Mouse (Mus musculus) frontal cortex, postnatal 14 days (tissue): ENCODE data around the gene Exoc2.
A peak's percentile ranks its signal among the peaks of the same experiment; 100 is the strongest.

Experiments
- DNase-seq, 2 experiments: peaks; one replicate each; pipeline ENCODE4 v3.0.0; 2022; ENCODE audit warnings: low spot score in 2 of 2

The Exoc2 gene

DNA sequence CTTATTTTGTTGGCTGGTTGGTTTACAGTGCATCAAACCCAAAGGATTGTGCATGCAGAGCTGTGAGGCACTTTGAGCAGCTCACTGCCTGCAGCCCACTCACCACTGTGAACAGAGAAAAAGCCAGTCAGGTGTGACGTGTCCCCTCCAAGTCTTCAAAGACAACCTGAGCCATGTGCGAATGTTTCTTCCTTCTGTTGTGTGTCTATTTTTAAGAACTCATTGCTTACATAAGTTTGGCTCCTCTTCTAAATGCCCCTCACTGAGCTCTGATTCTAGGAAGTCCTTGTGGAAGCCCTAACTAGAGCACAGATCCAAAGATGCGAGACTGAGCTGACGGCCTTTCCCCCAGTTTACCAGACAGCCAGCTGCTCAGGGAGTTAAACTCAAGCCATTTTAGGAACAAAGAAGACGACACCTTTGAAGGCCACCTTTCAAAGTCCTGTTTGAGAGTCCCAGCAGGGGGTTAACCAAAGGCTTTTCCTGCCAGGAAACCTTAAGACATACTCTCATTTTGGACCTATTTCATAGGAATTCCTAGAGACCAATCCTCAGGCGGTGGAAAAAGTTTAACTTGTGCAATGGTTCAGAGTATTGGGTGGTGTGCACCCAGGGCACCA lies 79.8 kb downstream of the Exoc2 start:
- no peak for DNase-seq

DNA sequence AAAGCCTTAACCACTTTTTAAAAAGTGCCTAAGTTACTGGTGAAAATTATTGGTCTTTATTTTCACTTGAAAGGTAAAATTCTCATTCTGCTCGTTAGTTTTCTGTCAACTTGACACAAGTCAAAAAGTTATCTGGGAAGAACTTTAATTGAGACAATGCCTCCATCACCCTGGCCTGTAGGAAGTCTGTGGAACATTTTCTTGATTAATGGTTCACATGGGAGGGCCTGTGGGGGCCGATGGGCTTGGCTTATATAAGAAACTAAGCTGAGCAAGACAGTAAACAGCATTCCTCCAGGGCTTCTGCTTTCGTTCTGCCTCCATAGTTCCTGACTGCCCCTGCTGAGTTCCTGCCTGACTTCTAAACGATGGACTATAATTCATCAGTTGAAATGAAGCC lies 81.6 kb downstream of the Exoc2 start:
- DNase-seq = no peak

DNA sequence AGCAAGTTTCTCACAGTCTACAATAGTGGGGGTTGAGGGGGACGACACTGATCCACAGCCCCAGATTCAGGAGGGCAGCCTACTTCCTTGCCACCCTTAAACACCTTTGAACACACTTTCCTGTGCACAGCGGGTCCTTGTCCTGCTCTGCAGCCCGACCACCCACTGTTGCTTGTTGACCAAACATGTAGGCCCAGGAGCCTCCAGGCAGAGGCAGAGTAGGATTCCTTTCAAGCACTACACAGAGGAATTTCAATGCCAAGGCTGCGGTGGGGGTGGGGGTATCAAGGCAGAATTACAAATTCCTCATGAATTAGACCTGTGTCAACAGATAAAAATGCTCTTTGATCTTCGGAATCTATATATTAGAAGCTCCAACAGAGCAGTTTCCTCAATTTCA lies 82.7 kb downstream of the Exoc2 start:
- DNase-seq = no peak

DNA sequence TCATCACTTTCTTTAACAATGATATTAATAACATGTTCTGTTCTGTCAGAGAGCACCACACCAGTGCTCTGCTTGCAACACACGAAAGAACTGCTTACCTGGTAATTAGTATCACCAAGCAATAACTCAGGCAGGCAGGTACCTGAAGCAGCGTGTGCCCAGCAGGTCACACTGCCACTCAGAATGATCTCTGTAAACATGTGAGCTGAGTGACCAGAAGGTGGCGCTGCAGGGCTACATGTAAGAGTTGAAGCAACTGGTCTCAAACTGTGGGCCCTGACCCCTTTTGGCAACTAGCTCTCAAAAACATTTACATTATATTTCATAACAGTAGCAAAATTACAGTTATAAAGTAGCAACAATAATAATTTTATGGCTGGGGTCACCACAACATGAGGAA lies 85.4 kb downstream of the Exoc2 start:
- peak; percentile 27 to 45 for DNase-seq

DNA sequence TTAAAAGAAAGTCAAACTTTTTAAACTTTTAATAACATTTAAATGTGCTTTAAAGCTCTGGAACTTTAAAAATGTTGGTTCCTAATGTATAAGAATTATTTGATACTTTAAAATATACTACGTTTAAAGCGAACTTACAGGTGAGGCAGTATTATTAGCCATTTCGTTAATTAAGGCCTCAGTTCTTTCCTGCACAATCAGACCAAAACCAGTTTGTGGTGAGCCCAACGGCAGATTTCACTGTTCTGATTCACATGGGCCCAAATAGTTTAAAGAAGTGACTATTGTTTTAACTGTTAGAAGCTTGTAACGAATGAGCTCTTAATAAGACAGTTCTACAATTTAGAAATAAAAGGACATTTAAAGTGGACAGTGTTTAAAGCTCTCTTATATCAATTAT lies 93.6 kb downstream of the Exoc2 start:
- no peak for DNase-seq

DNA sequence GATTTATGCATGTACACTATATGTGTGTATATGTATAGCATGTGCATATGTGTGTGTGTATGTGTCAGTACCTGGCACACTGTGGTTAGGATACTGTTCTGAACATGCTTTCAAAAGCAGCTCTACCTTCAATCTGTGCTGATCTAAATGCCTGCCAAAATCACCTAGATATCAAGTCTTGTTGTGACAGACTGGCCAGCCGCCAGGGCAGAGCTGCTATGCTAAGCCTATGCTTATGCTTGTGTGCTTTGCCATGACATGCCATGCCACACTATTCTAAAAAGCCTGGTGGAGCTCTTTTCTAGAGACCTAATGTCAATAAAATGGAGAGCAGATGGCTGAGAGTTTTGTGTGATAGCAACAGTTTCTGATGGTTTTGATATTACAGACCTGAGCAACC lies 94.0 kb downstream of the Exoc2 start:
- no peak for DNase-seq

DNA sequence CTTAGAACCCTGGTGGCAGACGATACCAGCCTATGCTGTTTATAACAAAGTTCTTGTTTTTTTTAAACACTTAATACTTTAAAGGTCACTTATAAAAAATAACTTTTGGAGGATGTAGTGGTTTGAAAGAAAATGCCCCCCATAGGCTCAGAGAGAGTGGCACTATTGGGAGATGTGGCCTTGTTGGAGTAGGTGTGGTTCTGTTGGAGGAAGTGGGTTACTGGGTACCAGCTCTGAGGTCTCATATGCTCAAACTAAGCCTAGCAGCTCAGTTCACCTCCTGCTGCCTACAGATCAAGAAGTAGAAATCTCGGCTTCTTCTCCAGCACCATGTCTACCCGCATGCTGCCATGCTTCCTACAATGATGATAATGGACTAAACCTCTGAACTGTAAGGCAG lies 98.1 kb downstream of the Exoc2 start:
- no peak for DNase-seq

DNA sequence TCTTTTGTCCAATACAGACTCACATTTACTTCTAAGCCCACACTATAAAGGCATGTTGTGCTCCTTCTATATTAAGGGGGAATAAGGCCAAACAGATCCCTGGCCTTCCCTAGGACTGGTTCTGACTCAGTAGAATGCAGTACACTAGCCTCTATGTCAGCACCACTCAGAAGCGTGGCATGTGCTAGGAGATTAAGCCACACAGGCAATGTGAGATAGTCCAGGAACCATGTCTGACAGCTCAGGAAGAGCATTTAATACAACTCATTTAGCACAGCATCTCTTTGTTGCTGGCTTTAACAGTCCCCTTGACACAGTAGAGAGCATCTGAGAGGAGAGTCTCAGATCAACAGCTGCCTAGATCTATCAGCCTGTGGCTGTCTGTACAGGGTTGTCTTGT lies 100.4 kb downstream of the Exoc2 start:
- no peak for DNase-seq

DNA sequence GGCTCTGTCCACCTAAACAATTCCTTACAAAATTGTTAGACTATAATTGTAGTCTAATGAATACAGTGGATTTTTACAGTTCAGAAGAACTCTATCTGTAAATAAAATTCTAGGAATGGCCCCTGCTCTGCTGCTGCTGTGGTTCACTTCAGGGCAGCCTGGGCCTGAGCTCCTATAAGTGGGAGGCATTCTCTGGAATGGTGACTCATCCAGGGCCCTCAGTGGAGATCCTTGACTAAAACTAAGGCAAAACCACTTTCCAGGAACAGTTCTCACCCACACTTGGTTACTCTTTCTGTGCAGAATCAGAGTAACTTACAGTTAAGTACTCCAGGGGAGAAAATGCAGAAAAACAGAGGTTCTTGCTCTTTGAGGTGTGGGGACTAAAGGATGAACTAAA lies 108.4 kb downstream of the Exoc2 start:
- no peak for DNase-seq

DNA sequence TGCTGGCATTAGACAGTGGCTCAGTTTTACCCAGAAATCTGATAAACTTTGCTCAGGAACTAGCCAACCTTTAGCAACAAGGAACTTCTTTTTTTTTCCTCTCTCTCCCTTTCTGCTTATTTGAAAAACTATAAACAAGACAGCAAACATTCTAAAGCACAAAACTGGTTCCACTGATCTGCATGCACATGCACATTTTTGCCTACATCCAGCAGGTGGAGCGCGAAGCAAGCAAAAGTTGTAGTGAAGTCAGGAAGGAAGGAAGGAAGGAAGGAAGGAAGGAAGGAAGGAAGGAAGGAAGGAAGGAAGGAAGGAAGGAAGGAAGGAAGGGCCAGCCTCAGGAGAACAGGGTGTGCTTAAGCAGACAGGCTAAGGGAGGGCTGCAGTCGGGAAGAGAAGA lies 109.9 kb downstream of the Exoc2 start:
- no peak for DNase-seq

DNA sequence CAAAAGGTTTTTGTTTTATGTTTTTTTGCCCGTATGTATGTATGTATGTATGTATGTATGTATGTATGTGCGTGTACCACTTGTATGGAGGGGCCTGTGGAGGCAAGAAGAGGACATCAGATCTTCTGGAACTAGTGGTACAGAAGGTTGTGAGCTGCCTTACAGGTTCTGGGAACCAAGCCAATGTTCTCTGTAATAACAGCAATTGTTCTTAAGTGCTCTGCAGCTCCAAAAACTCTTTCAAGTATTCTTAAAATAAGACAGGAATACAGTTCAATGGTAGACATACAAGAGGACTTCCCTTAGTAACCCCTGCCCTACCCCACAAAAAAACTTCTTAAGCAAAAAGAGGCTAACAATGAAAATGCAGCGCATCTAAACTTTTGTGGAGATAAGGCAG lies 115.5 kb downstream of the Exoc2 start:
- DNase-seq = no peak

DNA sequence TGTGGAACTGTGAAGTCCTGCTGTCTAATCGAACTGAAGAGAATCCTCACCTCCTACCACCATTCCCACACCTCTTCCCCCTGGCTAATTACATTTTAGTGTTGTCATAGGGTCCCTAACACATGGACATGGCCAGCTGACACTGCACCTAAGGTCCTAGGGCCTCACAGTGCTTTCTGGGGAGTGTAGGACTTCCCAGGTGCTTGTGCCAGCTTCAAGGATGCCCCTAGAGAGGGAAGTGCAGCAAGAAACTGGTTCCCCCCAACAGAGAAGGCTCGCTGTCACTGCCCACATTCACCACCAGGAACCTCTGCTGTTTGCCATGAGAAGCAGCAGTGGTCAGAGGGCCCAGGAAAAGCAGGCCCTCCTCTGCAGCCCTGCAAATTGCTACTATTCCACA lies 123.2 kb downstream of the Exoc2 start:
- no peak for DNase-seq

DNA sequence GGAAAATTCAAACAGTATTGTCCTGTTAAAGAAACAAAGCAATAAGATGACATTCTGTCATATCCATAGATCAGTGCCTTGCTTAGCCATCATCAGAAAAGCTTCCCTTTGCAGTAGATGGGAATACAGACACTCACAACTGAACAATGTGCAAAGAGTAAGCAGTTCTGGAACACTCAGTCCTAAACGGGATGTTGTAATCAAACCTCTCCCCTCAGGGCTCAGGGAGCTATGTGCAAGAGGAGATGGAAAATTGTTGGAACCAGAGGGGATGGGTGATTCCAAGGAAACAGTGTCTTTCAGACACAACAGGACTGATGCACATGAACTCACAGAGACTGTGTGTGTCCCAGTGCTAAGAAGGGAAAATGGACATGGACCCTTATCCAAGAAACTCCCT lies 125.9 kb downstream of the Exoc2 start:
- no peak for DNase-seq

DNA sequence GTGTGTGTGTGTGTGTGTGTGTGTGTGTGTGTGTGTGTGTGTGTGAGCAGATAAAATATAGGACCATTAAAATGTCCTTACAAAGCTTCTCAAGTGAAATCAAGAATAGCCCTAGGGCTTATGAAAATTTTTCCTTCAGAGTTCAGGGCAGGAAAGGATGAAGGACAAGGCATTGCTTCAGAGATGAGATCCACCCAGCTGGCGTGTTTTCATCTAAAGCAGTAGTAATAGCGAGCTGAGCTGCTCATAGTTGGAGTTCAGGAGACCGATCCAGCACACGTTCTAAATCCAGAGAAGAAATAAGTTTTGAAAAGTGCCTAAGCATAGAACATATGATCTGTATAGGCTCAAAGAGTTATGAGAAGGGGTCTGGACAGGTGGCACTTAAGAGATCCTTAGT lies 127.4 kb downstream of the Exoc2 start:
- DNase-seq = no peak

DNA sequence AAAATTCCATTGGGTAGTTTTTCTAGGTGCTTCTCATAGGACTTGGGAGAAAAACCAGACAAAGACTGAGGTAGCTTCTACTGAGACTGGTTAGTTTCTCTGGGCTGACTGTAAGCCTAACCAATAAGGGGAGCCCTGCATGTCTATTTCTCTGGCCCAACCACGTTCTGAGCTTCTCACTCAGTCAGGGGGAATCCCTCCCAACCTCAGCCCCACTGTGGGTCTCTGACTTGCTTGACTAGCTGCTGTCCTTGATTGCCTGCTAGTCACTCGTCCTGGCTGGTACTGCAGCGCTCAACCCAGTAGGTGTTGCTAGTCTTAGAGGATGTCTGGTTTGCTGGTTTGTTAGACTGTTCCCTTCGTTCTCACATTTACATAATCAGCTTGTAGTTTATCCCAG lies 130.8 kb downstream of the Exoc2 start:
- no peak for DNase-seq

DNA sequence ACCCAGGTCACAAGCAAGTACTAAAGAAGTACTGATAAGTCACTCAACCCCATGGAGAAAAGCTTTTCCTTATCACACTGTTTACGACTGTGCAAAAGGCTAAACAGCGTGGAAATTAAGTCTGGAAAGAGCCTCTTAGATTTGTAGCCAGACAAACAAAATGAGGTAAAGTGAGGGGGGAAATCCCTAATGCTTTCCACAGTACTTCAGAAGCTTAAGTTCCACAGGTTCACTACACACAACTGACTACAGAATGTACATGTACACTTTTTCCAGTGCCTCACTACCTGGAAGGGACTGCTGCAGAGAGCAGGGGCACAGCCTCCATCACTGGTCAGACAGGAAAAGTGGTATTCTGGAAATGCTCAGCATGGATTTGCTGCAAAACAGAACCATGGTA lies 132.1 kb downstream of the Exoc2 start:
- no peak for DNase-seq

DNA sequence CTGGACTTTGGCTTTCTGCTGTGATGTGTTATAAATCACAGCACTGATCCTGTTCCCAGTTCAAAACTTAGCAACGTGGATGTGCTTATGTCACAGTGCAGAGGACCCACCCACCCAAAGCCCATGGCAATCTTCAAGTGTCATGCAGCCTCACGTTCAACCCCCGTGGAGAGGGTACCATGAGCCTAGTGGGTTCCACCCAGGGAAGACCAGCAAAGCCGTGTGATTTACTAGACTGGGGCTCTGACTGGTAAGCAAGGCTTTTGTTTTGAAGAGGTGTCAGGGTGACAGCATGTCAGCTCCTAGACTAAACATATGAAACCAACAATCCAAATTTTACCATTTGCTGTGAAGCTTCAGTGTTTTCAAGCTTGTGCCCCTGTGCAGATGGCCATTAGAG lies 132.6 kb downstream of the Exoc2 start:
- DNase-seq = no peak

DNA sequence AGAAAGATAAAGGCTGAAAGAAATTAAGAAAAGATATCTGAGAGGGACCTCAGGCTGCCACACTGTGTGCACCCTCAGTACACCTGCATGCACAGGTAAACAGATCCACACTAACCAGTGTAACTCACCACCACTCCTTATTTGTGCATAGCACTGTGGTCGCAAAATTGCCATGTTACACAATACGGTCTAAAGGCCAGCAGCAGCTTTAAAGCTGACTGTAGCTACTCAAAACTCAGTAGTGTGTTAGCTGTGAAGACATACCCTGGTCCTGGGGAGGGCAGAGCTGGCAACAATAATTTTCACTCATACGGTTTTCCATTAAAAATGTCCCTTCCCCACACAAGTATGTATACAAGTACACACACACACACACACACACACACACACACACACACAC lies 133.2 kb downstream of the Exoc2 start:
- no peak for DNase-seq

DNA sequence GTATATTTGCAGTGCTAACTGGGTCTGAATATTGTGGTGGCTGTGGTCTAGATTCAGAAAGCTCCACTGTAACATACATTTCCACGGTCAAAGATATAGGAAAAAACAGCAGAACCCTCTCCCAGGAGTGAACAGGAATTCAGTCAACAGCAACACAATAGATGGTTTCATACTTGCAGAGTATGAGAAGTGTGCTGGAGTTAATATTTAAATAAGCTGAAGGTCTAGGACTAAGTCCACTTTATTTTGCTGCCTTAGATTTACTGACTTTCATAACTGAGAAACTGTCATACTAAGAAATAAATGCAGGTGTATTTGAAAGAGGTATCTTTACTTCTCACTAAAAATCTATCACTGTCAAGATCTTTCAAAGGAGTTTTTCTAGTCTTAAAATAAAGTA lies 137.6 kb downstream of the Exoc2 start:
- no peak for DNase-seq

DNA sequence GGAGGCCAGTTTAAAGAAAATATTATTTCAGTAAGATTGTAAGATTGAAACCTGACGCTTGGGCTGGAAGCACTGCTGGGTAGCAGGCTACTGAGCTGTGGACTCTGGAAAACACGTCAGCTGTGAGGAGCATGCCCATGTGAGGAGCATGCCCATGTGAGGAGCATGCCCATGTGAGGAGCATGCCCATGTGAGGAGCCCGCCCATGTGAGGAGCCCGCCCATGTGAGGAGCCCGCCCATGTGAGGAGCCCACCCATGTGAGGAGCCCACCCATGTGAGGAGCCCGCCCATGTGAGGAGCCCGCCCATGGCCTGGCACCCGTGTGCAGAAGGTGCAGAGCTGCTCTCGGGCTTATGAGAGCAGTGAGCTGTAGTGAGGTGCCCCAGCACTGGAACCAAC lies 139.0 kb downstream of the Exoc2 start:
- DNase-seq = no peak

DNA sequence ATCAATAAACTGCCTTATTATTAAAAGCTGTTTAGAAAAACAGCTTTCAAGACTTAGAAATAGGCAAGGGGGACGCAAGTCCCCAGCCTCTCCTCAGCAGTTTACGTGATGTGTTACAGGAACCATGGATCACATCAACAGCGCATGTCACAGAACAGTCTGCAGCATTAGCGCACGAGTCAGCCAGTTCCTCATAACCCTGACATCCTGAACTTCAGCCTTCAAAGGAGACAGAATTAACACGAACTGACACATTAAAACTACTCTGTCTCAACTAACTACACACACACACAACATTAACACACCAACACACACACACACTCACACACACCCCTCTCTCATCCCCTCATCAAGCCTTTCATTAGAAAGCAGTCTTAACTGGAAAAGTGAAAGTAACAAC lies 139.5 kb downstream of the Exoc2 start:
- no peak for DNase-seq

DNA sequence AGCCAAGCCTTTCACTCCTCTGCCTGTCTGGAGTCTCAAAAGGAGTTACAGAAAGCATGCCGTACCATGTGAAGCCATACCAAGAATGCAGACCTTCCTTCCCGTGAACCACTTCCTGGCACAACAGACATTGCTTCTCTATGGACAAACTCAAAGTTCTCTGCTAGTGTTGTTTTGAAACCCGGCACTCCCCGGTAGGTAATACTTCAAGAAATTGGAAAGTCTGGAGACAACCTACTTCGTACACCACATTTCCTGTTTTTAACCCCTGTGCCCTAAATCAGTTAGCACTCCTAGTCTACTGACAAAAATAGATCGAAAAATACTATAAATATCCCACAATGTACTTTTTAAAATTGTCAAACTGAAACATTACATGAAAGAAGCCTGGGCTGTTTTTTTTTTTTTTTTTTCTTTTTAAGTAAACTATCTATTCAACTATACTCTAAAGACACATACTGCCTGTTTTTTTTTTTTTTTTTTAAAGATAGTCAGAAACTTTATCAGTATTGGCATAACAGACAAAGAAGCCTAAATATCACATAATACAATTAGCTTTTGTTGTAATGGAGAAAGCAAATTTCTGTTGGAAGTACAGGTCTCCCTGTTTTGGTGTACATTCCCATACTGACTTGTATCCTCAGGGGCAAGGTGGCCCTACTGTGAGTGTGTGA lies 140.3 kb downstream of the Exoc2 start:
- no peak for DNase-seq

DNA sequence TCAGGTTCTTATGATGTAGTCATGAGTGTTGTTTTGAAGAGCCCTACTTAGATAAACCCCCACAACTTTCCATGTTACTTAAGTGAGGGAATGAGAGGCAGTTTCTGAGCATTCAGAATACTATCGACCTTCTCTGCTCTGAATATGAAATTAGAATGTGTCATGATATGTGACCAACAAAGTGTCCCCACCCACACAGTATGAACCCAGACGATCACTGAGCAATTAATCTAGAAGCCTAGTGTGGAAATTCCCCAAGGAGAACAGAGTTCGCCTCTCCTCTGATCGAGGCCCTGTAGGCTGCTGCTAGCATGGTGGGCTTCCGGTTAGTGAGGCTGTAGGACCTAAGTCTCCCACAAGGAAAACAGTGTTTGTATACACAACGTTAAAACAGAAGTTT lies 142.5 kb downstream of the Exoc2 start:
- no peak for DNase-seq

DNA sequence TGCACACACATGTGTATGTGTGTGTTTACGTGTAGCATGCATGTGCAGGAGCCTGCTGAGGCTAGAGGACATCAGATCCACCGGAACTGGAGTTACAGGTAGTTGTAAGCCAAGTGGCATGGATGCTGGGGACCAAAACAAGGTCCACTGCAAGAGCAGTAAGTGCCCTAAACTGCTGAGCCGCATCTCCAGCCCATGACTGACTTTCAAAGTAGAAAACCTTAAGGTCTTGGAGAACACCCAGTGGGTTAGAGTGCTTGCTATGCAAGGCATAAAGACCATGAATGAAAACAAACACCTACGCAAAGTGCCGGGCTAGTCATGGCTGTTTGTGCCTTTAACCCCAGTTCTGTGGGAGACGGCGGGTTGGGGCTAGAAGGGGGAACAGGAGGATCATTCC lies 147.4 kb downstream of the Exoc2 start:
- DNase-seq = no peak
